Mouse (Mus musculus) midbrain, embryonic 16.5 days (tissue): ENCODE results near the gene Soga1. TPM values are rescaled to one million over a fixed set of nuclear protein-coding genes. Genes with fewer than 3 reads are reported as not detected.

Source experiments
- ATAC-seq: fragments of 200-750 bp; cut with Nextera tagmentation; 2 replicates; pipeline ENCODE4 v1.8.0; 2017; ENCODE audit warnings: moderate TSS enrichment
- H3K27ac ChIP-seq: fragments of 300-500 bp; sonication (generic); 2 replicates; pipeline ENCODE4 v1.5.1; 2014; ENCODE audit warnings: mild to moderate bottlenecking, low read length, mixed read lengths
- H3K27me3 ChIP-seq: fragments of 300-500 bp; sonication (generic); 2 replicates; pipeline ENCODE4 v1.6.1; 2014; ENCODE audit warnings: low read depth, low read length, mixed read lengths; ENCODE audit not compliant: control insufficient read depth, insufficient read depth
- H3K36me3 ChIP-seq: fragments of 300-500 bp; sonication (generic); 2 replicates; pipeline ENCODE4 v1.6.1; 2014; ENCODE audit warnings: mild to moderate bottlenecking, low read length, moderate library complexity, mixed read lengths; ENCODE audit not compliant: control insufficient read depth, insufficient read depth
- H3K4me1 ChIP-seq: fragments of 300-500 bp; sonication (generic); 2 replicates; pipeline ENCODE4 v1.6.1; 2014; ENCODE audit warnings: mild to moderate bottlenecking, low read length, mixed read lengths; ENCODE audit not compliant: control insufficient read depth, insufficient read depth
- H3K4me2 ChIP-seq: fragments of 300-500 bp; sonication (generic); 2 replicates; pipeline ENCODE4 v1.6.1; 2014; ENCODE audit warnings: mild to moderate bottlenecking, low read length, mixed read lengths
- H3K4me3 ChIP-seq: fragments of 300-500 bp; sonication (generic); 2 replicates; pipeline ENCODE4 v1.5.1; 2014; ENCODE audit warnings: low read depth, mild to moderate bottlenecking, low read length, moderate library complexity, mixed read lengths
- H3K9ac ChIP-seq: fragments of 300-500 bp; sonication (generic); 2 replicates; pipeline ENCODE4 v1.6.1; 2014; ENCODE audit warnings: low read depth, low read length, mixed read lengths
- H3K9me3 ChIP-seq: fragments of 300-500 bp; sonication (generic); replicated peaks from 2 replicates; pipeline ENCODE4 v1.6.1; 2014; ENCODE audit warnings: mild to moderate bottlenecking, low read length, mixed read lengths; ENCODE audit not compliant: control insufficient read depth, poor library complexity, severe bottlenecking
- WGBS: fragments of 180-500 bp; shearing (Covaris S2); extraction: QIAGEN DNeasy Blood & Tissue Kit; methylation state at CpG from one replicate; pipeline ENCODE4 v1.1.7; 2014; 5-methylcytosine and 5-hydroxymethylcytosine counted together
- polyA plus RNA-seq: library from polyadenylated mRNA; unstranded; fragments of >200 nt; fragmentation: Nextera tagmentation; extraction: Ambion mirVana; gene quantifications from 2 replicates; pipeline ENCODE4 v1.2.1, GENCODE M21; 2015

The Soga1 gene
- polyA plus RNA-seq, 1 experiment from 2014 or later, result 5.5 TPM

GRCm38 (mm10) chr2:157007234-157007596 lies 71.8 kb downstream of the Soga1 start:
- Histone ChIP-seq H3K4me1 (peaks cover 11% of the 10 kb centered on the region), H3K27ac (peak overlapping the region; percentile 76), H3K9ac (peak overlapping the region; percentile 79), H3K9me3 (no peaks in the 10 kb centered on the region), H3K4me3 (peak overlapping the region; percentile 60), H3K27me3 (no peaks in the 10 kb centered on the region), H3K4me2 (peak overlapping the region; percentile 99), H3K36me3 (no peaks in the 10 kb centered on the region)
- 29% methylated on average over 5 of the region's 5 CpGs for WGBS
- no peak for ATAC-seq

DNA sequence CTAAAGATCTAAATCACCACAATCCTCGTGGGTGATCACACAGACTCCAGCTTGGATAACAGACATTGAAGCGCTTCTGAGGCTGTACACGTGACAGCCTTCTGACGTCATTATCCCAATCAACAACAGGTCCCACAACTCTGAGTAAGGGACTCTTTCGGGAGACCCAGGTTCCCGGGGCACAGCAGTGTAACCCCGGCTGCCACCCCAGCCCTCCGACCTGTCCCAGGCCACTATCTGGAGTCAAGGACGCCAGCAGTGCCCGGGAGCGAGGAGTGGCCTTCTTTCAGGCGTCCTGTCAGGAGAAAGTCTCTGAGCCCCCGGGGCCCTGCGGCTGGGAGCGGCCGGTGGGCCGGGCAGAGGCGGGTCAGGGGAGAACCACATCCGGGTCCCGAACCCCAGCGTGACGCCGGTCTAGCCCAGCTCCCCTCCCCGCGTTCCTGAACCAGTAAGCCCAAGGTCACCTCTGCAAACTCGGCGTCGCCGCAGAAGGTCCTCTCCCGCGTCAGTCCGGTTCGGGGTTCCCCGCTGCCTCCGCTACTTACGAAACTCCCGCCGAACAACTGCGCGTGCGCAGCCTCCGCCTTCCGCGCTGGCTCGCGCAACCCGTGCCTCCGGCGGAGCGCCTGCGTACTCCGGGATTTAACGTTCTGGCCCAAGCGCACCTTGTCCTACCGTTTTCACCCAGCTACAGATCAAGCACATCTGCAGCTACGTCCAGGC lies 72.4 kb downstream of the Soga1 start, which contains the start of gene Dsn1:
TSS of gene Dsn1 (minus strand) at position 644 of the 723 bp plus-strand sequence.
- H3K27me3 ChIP-seq, result no peaks in the 10 kb centered on the region
- peak within 1 kb of the TSS; percentile 99 for H3K4me2 ChIP-seq
- peak within 1 kb of the TSS; percentile 76 for H3K27ac ChIP-seq
- H3K36me3 ChIP-seq, result no peaks in the 10 kb centered on the region
- WGBS, result under 1% methylated on average over 53 of the region's 56 CpGs
- H3K4me3 ChIP-seq, result peak within 1 kb of the TSS; percentile 60
- H3K4me1 ChIP-seq, result peaks cover 11% of the 10 kb centered on the region
- H3K9me3 ChIP-seq, result no peaks in the 10 kb centered on the region
- peak; percentile 74 for ATAC-seq
- H3K9ac ChIP-seq, result peak within 1 kb of the TSS; percentile 79

DNA sequence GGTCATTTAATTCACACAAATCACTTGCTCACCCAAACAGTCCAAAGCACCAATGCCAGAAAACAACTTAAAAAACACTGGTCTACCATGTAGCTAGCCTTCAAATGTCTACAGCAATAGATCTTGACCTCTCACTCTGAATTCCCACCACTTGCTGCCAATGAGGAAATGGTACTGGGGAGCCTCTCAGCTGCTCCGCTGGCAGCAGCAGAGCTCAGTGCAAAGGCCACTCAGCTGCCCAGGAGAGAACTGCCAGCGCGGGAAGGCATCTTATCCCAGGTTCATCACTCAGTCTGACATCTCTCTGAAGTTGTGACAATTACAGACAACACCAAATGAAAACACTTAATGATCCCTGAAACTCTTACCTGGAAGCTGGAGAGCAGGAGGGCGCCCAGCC lies 76.7 kb downstream of the Soga1 start:
- H3K4me3 ChIP-seq, result no peak overlapping the region
- H3K9ac ChIP-seq, result no peak overlapping the region
- WGBS, result 95% methylated on average over 4 of the region's 4 CpGs
- no peak overlapping the region for H3K27ac ChIP-seq
- no peaks in the 10 kb centered on the region for H3K27me3 ChIP-seq
- H3K9me3 ChIP-seq, result no peaks in the 10 kb centered on the region
- peaks cover 9% of the 10 kb centered on the region for H3K4me1 ChIP-seq
- no peaks in the 10 kb centered on the region for H3K36me3 ChIP-seq
- no peak overlapping the region for H3K4me2 ChIP-seq
- ATAC-seq, result no peak

DNA sequence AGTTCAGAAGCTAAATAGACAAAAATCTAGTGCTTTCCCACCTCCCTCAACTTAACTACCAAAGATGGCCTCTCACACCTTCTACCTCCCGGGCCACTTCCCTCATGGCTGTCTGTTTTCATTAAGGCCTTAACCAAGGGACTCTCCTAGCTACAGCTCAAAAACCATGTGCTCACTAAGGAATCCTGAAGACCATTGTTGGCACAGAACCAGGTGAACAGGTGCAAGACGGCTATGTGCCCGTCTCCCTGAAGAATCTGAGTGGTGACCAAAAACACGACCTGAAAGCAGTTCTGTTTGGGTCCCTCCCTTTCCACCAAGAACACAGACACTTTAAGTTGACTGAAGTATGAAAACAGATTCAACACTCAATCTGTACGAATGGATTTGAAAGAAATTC lies 80.8 kb downstream of the Soga1 start:
- Histone ChIP-seq H3K36me3 (no peaks in the 10 kb centered on the region), H3K4me1 (no peaks in the 10 kb centered on the region), H3K27me3 (no peaks in the 10 kb centered on the region), H3K9ac (no peak overlapping the region), H3K4me3 (no peak overlapping the region), H3K9me3 (no peaks in the 10 kb centered on the region), H3K4me2 (no peak overlapping the region), H3K27ac (no peak overlapping the region)
- 93% methylated on average over 5 of the region's 5 CpGs for WGBS
- ATAC-seq, result no peak

DNA sequence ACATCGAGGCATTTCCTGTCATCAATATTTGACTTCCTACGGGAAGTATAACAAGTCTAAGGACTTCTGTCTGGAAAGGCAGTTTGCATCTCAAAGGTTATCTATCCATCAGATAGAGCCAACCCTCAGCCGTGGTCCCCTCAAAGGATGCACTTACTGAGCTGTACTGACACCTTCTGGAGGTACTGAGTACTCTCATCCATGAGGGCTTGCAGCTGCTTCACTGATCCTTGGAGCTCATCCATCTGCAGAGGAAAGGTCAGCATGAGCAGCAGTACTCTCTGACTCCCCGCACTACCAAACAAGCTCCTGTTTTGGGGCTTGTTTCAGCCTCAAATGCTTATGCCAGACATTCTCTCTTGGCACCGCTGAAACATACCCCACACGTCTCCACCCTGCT lies 82.5 kb downstream of the Soga1 start:
- no peak overlapping the region for H3K4me2 ChIP-seq
- no peaks in the 10 kb centered on the region for H3K36me3 ChIP-seq
- H3K4me3 ChIP-seq, result no peak overlapping the region
- H3K9ac ChIP-seq, result no peak overlapping the region
- 69% methylated on average over 6 of the region's 6 CpGs for WGBS
- H3K9me3 ChIP-seq, result no peaks in the 10 kb centered on the region
- H3K27me3 ChIP-seq, result no peaks in the 10 kb centered on the region
- H3K27ac ChIP-seq, result no peak overlapping the region
- no peaks in the 10 kb centered on the region for H3K4me1 ChIP-seq
- ATAC-seq, result no peak

DNA sequence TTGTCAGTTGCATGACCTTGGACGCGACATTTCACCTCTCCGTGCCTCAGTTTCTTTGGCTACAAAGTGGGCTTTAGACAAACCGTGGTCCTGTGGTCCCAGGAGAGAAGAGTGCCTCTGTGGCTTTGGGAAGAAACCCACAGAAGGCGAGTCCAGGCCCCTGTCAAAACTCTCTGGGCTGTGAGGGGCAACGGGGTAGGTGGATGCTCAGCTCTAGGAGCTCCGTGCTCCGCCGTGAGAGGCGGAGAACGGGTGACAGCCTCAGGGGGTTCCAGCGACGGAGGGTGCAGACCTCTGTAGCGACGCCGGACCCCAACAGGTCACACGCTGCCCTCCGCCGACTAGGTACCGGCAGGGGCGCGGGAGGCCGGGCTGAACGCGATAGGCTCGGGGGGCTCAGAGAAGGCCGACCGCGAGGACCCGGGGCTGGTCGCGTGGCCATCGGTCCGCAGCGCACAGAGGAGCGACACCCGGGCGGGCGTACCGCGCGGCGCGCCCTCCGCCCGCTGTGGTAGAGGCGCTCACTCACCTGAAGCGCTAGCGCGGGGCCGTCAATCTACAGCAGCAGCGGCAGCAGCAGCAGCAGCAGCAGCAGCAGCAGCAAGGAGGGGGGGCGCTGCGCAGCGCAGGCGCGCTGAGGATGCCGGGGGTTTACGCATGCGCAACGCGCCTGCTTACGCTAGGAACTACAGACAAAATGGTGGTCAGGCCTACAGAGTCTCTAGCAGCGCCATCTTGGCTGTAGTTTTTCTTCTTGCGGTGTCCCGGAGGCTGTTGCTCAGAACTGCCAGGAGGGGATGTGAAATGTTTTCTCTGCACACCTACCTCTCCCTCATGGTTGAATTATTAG lies 87.4 kb downstream of the Soga1 start, which contains the start of gene Ndrg3:
TSS of gene Ndrg3 (minus strand) at position 587 of the 850 bp plus-strand sequence.
- Histone ChIP-seq H3K9me3 (no peaks in the 10 kb centered on the region), H3K4me2 (peak within 1 kb of the TSS; percentile 88), H3K27ac (peak within 1 kb of the TSS; percentile 85), H3K27me3 (no peaks in the 10 kb centered on the region), H3K36me3 (no peaks in the 10 kb centered on the region), H3K9ac (peak within 1 kb of the TSS; percentile 96), H3K4me3 (peak within 1 kb of the TSS; percentile 92), H3K4me1 (peaks cover 10% of the 10 kb centered on the region)
- ATAC-seq, result peak; percentile 97
- under 1% methylated on average over 56 of the region's 66 CpGs for WGBS

GRCm38 (mm10) chr2:156990727-156991431 lies 88.2 kb downstream of the Soga1 start:
- H3K9ac ChIP-seq, result peak overlapping the region; percentile 96
- H3K4me3 ChIP-seq, result peak overlapping the region; percentile 92
- H3K36me3 ChIP-seq, result no peaks in the 10 kb centered on the region
- no peaks in the 10 kb centered on the region for H3K27me3 ChIP-seq
- no peaks in the 10 kb centered on the region for H3K9me3 ChIP-seq
- H3K27ac ChIP-seq, result peak overlapping the region; percentile 85; the same call in 1 of the 2 replicates
- 3% methylated on average over 16 of the region's 16 CpGs for whole genome bisulfite sequencing
- peak overlapping the region; percentile 88 for H3K4me2 ChIP-seq
- H3K4me1 ChIP-seq, result peaks cover 10% of the 10 kb centered on the region
- 0 out of 2 replicates have a peak, but pooled peaks have one; percentile 2 for ATAC-seq

DNA sequence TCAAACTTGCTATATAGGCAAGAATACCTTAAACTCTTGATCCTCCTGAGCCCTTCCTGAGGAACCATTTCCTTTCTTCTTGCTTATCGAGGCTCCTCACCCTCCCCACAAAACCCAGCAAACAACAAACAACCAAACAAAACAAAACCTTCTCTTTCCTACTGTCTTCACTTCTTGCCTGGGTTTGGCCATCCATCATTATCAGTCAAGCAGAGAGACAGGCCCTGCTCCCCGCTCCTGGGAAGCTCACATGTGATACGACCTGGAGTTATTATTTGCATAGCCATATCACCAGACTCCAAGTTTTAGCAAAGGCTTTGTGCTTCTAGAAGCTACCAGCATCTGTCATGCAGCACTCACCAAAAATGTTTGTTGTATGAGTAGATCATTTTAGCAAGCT lies 91.7 kb downstream of the Soga1 start:
- no peak for ATAC-seq
- Histone ChIP-seq H3K9ac (no peak overlapping the region), H3K9me3 (no peaks in the 10 kb centered on the region), H3K27me3 (no peaks in the 10 kb centered on the region), H3K4me2 (no peak overlapping the region), H3K4me1 (peaks cover 10% of the 10 kb centered on the region), H3K4me3 (no peak overlapping the region), H3K27ac (no peak overlapping the region), H3K36me3 (no peaks in the 10 kb centered on the region)
- WGBS, result 90% methylated on average over 3 of the region's 3 CpGs
